Mouse (Mus musculus) midbrain, embryonic 14.5 days (tissue): ENCODE results near the gene Ilk. TPM values are rescaled to one million over a fixed set of nuclear protein-coding genes. Genes with fewer than 3 reads are reported as not detected.
"Not testable (repeated sequence)": the region's sequence is repeated elsewhere in the genome, so short reads cannot be mapped to it uniquely, and the experiment has no call there.

Experiments used
- ATAC-seq: fragments of 200-750 bp; cut with Nextera tagmentation; 2 replicates; pipeline ENCODE4 v1.8.0; 2017; ENCODE audit warnings: moderate number of reproducible peaks, moderate library complexity; ENCODE audit not compliant: low FRiP score, low TSS enrichment
- DNase-seq: peaks from one replicate; pipeline ENCODE4 v3.0.0-alpha.2; 2015
- H3K27ac ChIP-seq: fragments of 300-500 bp; sonication (generic); replicated peaks from 2 replicates; pipeline ENCODE4 v1.5.1; 2014; ENCODE audit warnings: mild to moderate bottlenecking, low read depth, low read length, moderate library complexity
- H3K27me3 ChIP-seq: fragments of 300-500 bp; sonication (generic); 2 replicates; pipeline ENCODE4 v1.6.1; 2014; ENCODE audit warnings: low read length, control low read depth, mixed read lengths; ENCODE audit not compliant: control insufficient read depth, insufficient read depth
- H3K36me3 ChIP-seq: fragments of 300-500 bp; sonication (generic); 2 replicates; pipeline ENCODE4 v1.6.1; 2014; ENCODE audit warnings: low read length, control low read depth; ENCODE audit not compliant: control insufficient read depth, insufficient read depth
- H3K4me1 ChIP-seq: fragments of 300-500 bp; sonication (generic); 2 replicates; pipeline ENCODE4 v1.6.1; 2014; ENCODE audit warnings: mild to moderate bottlenecking, antibody characterized with exemption, low read length, control low read depth; ENCODE audit not compliant: control insufficient read depth, insufficient read depth
- H3K4me2 ChIP-seq: fragments of 300-500 bp; sonication (generic); 2 replicates; pipeline ENCODE4 v1.6.1; 2014; ENCODE audit warnings: mild to moderate bottlenecking, low read length, moderate library complexity
- H3K4me3 ChIP-seq: fragments of 300-500 bp; sonication (generic); replicated peaks from 2 replicates; pipeline ENCODE4 v1.5.1; 2014; ENCODE audit warnings: low read depth, low read length
- H3K9ac ChIP-seq: fragments of 300-500 bp; sonication (generic); replicated peaks from 2 replicates; pipeline ENCODE4 v1.6.1; 2014; ENCODE audit warnings: mild to moderate bottlenecking, low read length, moderate library complexity
- H3K9me3 ChIP-seq: fragments of 300-500 bp; sonication (generic); 2 replicates; pipeline ENCODE4 v1.6.1; 2016; ENCODE audit warnings: low read length, control low read depth, mixed read lengths; ENCODE audit not compliant: control insufficient read depth
- WGBS: fragments of 180-500 bp; shearing (Covaris S2); extraction: QIAGEN DNeasy Blood & Tissue Kit; methylation state at CpG from one replicate; pipeline ENCODE4 v1.1.7; 2014; 5-methylcytosine and 5-hydroxymethylcytosine counted together
- polyA plus RNA-seq: library from polyadenylated mRNA; unstranded; fragments of >200 nt; fragmentation: Nextera tagmentation; extraction: Ambion mirVana; gene quantifications from 2 replicates; pipeline ENCODE4 v1.2.1, GENCODE M21; 2014

The Ilk gene
- polyA plus RNA-seq, 1 experiment from 2014 or later: 199 TPM

DNA sequence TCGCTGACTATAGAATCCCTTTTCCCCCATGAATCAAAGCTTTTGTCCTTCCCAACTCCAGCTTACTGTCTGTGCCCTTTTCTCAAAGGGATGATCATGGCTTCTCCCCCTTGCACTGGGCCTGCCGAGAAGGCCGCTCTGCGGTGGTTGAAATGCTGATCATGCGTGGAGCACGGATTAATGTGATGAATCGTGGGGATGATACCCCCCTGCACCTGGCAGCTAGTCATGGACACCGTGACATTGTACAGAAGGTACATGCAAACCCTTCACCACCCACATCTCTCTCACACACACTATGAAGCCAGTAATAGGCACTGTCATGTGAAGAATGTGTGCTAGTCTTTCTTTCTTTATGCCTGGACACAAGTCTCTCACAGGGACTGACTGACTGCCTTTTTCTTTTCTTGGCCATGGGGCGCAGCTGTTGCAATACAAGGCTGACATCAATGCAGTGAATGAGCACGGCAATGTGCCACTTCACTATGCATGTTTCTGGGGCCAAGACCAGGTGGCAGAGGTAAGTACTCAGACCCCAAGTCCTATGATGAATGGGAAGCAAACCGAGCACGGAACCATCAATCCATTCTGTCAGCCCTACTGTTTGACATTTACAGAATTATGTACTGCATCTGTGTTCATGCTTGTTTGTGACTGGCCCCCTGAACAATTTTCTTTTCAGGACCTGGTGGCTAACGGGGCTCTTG lies 3.9 kb downstream of the Ilk start:
- Histone ChIP-seq H3K36me3 (peaks cover 38% of the 10 kb centered on the region), H3K4me3 (no peak overlapping the region), H3K9me3 (no peaks in the 10 kb centered on the region), H3K9ac (no peak overlapping the region), H3K27me3 (no peaks in the 10 kb centered on the region), H3K4me2 (no peak overlapping the region), H3K27ac (no peak overlapping the region), H3K4me1 (peaks cover 21% of the 10 kb centered on the region; the same call in 1 of the 2 replicates)
- ATAC-seq (no peak), DNase-seq (no peak)
- 83% methylated on average over 13 of the region's 13 CpGs for WGBS

DNA sequence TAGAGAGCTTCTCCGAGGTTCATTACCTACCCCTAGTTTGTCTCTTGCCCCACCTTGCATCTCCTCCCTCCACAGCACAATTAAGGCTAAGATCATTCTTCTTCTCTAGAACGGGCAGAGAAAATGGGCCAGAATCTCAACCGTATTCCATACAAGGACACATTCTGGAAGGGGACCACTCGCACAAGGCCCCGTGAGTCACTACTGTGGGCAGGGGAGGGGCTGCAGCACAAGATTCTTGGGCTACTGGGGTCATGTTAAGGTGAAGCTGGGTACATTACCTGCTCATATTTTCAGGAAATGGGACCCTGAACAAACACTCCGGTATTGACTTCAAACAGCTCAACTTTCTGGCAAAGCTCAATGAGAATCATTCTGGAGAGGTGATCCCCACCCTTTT lies 4.5 kb downstream of the Ilk start:
- Histone ChIP-seq H3K27ac (no peak overlapping the region), H3K36me3 (peaks cover 40% of the 10 kb centered on the region), H3K9me3 (no peaks in the 10 kb centered on the region), H3K4me2 (no peak overlapping the region), H3K4me3 (no peak overlapping the region), H3K4me1 (peaks cover 17% of the 10 kb centered on the region; the same call in 1 of the 2 replicates), H3K9ac (no peak overlapping the region), H3K27me3 (no peaks in the 10 kb centered on the region)
- 88% methylated on average over 6 of the region's 6 CpGs for WGBS
- ATAC-seq: no peak
- DNase-seq: no peak

DNA sequence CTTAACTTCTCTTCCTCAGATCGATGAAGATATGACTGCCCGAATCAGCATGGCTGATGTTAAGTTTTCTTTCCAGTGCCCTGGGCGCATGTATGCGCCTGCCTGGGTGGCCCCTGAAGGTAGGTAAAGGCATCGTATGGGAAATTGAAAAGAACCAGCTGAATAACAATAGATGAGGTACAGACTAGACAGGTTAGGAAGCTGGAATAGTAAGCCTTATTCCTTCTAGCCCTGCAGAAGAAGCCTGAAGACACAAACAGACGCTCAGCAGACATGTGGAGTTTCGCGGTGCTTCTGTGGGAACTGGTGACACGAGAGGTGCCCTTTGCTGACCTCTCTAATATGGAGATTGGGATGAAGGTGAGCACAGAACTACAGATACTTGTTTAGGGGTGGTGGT lies 5.6 kb downstream of the Ilk start:
- Histone ChIP-seq H3K4me3 (no peak overlapping the region), H3K27me3 (no peaks in the 10 kb centered on the region), H3K4me2 (no peak overlapping the region), H3K27ac (no peak overlapping the region), H3K9me3 (no peaks in the 10 kb centered on the region), H3K36me3 (peaks cover 49% of the 10 kb centered on the region), H3K9ac (no peak overlapping the region), H3K4me1 (peaks cover 17% of the 10 kb centered on the region; the same call in 1 of the 2 replicates)
- DNase-seq: no peak
- ATAC-seq: no peak
- 93% methylated on average over 9 of the region's 9 CpGs for WGBS

DNA sequence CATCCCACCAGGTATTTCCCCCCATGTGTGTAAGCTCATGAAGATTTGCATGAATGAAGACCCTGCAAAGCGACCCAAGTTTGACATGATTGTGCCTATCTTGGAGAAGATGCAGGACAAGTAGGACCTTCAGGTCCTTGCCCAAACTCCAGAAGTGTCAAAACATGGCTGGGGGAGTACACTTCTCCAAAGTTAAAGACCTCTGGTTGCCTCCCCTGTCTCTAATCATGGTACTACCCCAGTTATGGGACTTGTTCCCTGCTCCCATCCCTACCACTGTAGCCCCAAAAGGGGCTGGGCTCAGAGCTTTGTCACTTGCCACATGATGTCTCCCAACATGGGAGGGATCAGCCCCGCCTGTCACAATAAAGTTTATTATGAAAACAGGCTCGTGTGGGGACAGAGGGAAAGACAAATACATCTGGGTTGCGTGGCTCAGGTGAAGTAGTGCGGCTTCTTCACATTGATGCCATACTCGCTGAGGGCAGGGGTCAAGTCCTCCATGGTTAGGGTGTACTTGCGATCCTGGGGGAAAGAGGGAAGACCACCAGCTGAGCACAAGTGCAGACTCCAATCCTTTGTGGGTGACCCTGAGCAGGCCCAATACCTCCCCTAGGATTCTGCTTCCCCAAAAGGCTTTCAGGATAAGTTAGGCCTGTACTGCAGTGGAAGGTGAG lies 6.3 kb downstream of the Ilk start:
- ATAC-seq, H3K9me3 ChIP-seq, DNase-seq, H3K27ac ChIP-seq, H3K4me3 ChIP-seq, H3K4me2 ChIP-seq, H3K27me3 ChIP-seq, H3K9ac ChIP-seq: not testable (repeated sequence)
- 87% methylated on average over 7 of the region's 7 CpGs for WGBS
- H3K4me1 ChIP-seq: peaks cover 12% of the 10 kb centered on the region; the same call in 1 of the 2 replicates
- H3K36me3 ChIP-seq: peaks cover 54% of the 10 kb centered on the region

DNA sequence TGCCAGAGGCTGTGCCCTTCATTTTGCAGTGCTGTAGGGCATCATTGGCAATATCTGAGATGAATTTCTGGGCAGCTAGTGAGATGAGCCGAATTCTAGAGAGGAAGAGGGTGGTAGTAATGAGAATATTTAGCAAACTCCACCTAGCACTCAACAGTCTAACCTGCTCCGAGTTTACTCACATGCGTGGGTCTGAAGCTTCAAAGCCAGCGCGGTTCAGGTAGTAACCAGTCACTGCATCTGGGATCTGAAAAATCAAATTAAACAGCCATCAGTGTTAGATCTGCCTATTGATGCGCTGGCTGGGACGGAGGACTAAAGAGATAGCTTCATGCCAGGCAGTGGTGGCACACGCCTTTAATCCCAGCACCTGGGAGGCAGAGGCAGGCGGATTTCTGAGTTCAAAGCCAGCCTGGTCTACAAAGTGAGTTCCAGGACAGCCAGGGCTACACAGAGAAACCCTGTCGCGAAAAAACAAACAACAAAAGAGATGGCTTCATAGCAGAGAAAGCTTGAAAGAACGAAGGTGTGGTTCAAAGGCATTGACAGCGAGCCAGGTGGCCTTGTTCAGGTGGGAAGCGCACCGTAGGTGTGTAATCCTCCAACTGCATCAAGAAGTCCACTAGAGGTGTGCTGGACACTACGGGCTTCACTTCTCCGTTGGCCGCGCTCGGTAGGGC lies 7.0 kb downstream of the Ilk start:
- not testable (repeated sequence) for H3K4me1 ChIP-seq, DNase-seq, H3K9me3 ChIP-seq, ATAC-seq, H3K27me3 ChIP-seq
- H3K9ac ChIP-seq: peak overlapping the region; percentile 88
- H3K36me3 ChIP-seq: peaks cover 57% of the 10 kb centered on the region
- peak overlapping the region; percentile 89 for H3K4me2 ChIP-seq
- H3K27ac ChIP-seq: peak overlapping the region; percentile 80; the same call in 1 of the 2 replicates
- 35% methylated on average over 20 of the region's 20 CpGs for WGBS
- H3K4me3 ChIP-seq: peak overlapping the region; percentile 92

DNA sequence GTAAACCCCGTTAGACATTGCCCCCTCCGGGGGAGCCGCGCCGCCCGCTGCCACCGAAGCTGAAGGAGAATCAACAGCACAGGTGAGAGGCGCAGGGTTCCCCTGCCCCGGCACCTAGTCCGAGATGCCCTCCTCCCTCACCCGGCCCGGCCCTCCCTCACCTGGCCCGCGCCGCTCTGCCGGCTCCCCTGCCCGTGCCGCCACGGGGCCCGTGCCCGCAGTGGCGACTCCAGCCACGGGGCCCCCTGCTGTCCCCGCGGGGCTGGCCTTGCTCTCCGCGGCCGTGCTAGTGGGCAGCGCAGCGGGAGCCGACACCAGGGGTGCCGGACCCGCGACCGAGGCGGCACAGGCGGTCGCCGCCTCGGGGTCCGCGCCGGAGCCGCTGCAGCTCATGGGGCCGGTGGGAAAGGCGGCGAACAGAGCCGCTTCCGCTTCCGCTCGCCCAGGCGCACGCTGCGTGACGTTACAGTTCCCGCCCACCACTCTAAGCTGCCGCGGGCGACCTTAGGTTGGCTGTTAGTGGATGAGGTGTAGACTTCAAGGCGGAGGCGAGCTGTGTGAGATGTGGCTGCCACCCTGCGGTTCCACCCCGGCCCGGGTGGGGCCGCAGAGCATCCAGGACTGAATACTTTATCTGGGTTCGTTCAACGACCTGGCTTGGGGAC lies 7.7 kb downstream of the Ilk start, which contains the start of gene Taf10:
Gene Taf10, minus strand, starts transcription at position 436 of the 665 bp plus-strand sequence.
- WGBS: under 1% methylated on average over 62 of the region's 67 CpGs
- peak within 1 kb of the TSS; percentile 80 for H3K27ac ChIP-seq
- DNase-seq (peak; percentile 95), ATAC-seq (peak; percentile 97)
- 0 out of 2 replicates have a peak, but pooled peaks cover 7% of the 10 kb centered on the region for H3K4me1 ChIP-seq
- peak within 1 kb of the TSS; percentile 89 for H3K4me2 ChIP-seq
- no peaks in the 10 kb centered on the region for H3K27me3 ChIP-seq
- no peaks in the 10 kb centered on the region for H3K9me3 ChIP-seq
- peak within 1 kb of the TSS; percentile 88 for H3K9ac ChIP-seq
- H3K4me3 ChIP-seq: peak within 1 kb of the TSS; percentile 92
- peaks cover 58% of the 10 kb centered on the region for H3K36me3 ChIP-seq

DNA sequence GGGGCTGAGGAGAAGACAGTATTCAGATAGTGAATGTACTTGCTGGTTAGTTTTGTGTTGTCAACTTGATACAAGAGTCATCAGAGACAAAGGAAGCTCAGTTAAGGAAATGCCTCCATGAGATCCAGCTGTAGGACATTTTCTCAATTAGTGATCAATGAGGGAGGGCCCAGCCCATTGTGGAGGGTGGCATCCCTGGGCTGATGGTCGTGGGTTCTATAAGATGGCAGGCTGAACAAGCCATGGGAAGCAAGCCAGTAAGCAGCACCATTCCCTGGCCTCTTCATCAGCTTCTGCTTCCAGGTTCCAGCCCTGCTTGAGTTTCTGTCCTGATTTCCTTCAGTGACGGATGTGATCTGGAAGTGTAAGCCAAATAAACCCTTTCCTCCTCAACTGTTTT lies 11.4 kb downstream of the Ilk start:
- Histone ChIP-seq H3K27me3 (no peaks in the 10 kb centered on the region), H3K9me3 (no peaks in the 10 kb centered on the region), H3K4me3 (no peak overlapping the region), H3K4me2 (no peak overlapping the region), H3K27ac (no peak overlapping the region), H3K9ac (no peak overlapping the region), H3K4me1 (0 out of 2 replicates have a peak, but pooled peaks cover 7% of the 10 kb centered on the region), H3K36me3 (peaks cover 36% of the 10 kb centered on the region)
- 90% methylated on average over 2 of the region's 2 CpGs for WGBS
- no peak for ATAC-seq
- DNase-seq: no peak
